Comparison of ENCODE assay signal across 12 mouse cellular contexts in the genomic region with DNA sequence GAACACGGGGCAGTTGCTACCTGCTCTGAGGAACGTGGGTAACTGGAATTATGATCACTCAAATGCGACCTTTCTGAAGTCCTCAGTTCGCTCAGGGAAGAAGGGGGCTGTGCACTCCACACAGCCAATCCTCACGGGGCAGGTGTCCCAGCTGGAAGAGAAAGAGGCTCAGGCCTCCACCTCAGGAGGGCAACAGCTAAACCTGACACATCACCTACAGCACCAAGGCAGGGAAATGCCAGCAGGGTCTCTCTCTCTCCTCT.
A peak's percentile ranks its signal among the peaks of the same experiment; 100 is the strongest.
DNase-seq lines count a peak whose midpoint lies in the region; ATAC-seq and TF ChIP-seq lines count a peak whose summit lies in the region.
"Had no signal": no experiment of that assay in that cellular context is flagged by ENCODE, and none has a peak within 500 bp of the region (broad histone marks: within the 10 kb centered on the region; RNA-seq: fewer than 3 reads in every experiment).

No protein-coding gene starts in this region.

- no peaks in the 10 kb centered on the region for H3K9me3 ChIP-seq in hindbrain, embryonic 11.5 days (ENCODE audit: control insufficient read depth, low read length)
- H3K9me3 ChIP-seq in hindbrain, embryonic 16.5 days (ENCODE audit: control insufficient read depth, low read length): no peaks in the 10 kb centered on the region
- H3K9me3 ChIP-seq in CH12.LX (replicated peaks; ENCODE audit: low read length): peaks cover 12% of the 10 kb centered on the region
- H3K9me3 ChIP-seq in limb, embryonic 13.5 days: no peaks in the 10 kb centered on the region
- H3K9me3 ChIP-seq: liver, embryonic 15.5 days had no signal

- no peak for DNase-seq in hindbrain, embryonic 11.5 days (ENCODE audit: low spot score)
- DNase-seq in A20 (ENCODE audit: low read depth, low spot score): peak; percentile 60
- DNase-seq in CH12.LX (ENCODE audit: extremely low read depth): no peak
- no peak for DNase-seq in adrenal gland, adult 18-20 months (ENCODE audit: low spot score in 2 of 2)
- no peak for DNase-seq in layer of hippocampus, adult 8-10 months (ENCODE audit: low spot score in 2 of 2)
- DNase-seq in spleen, adult 12 weeks (ENCODE audit: low spot score): no peak
- DNase-seq: thymus, postnatal 36 days had no signal

- peaks cover 15% of the 10 kb centered on the region for H3K4me1 ChIP-seq in hindbrain, embryonic 11.5 days (replicated peaks; ENCODE audit: control insufficient read depth, insufficient read depth, low read length)
- peaks cover 9% of the 10 kb centered on the region for H3K4me1 ChIP-seq in hindbrain, embryonic 16.5 days (ENCODE audit: control insufficient read depth, insufficient read depth, low read depth, low read length)
- peaks cover 20 to 37% of the 10 kb centered on the region in 2 experiments for H3K4me1 ChIP-seq in CH12.LX (ENCODE audit: control insufficient read depth in 1 of 2, insufficient read depth in 2 of 2)
- H3K4me1 ChIP-seq in limb, embryonic 13.5 days: peaks cover 66% of the 10 kb centered on the region
- H3K4me1 ChIP-seq: liver, embryonic 15.5 days had no signal

- no peaks in the 10 kb centered on the region for H3K27me3 ChIP-seq in hindbrain, embryonic 11.5 days (ENCODE audit: control insufficient read depth, insufficient read depth, low read length)
- no peaks in the 10 kb centered on the region for H3K27me3 ChIP-seq in hindbrain, embryonic 16.5 days (replicated peaks; ENCODE audit: control insufficient read depth, insufficient read depth, low read length)
- H3K27me3 ChIP-seq in CH12.LX (replicated peaks): no peaks in the 10 kb centered on the region
- no peaks in the 10 kb centered on the region for H3K27me3 ChIP-seq in limb, embryonic 13.5 days
- H3K27me3 ChIP-seq: liver, embryonic 15.5 days had no signal

- in situ Hi-C loops in CH12.LX (cut with MboI; ENCODE audit: low pct_ligation_motif_present, low pct_unique_long_range_greater_than_20kb, low sequenced_read_pairs): loop anchor here (25.0 kb wide), 1 partner anchor 378 kb away; no protein-coding TSS in a partner anchor

- dilution Hi-C loops in CH12.LX (cut with MboI; ENCODE audit: extremely low pct_ligation_motif_present, extremely low pct_unique_long_range_greater_than_20kb, low sequenced_read_pairs): no loop called here

- no peaks in the 10 kb centered on the region for H3K36me3 ChIP-seq in hindbrain, embryonic 11.5 days (ENCODE audit: control insufficient read depth, insufficient read depth, low read length)
- H3K36me3 ChIP-seq in hindbrain, embryonic 16.5 days (ENCODE audit: control insufficient read depth, insufficient read depth, low read length): no peaks in the 10 kb centered on the region
- no peaks in the 10 kb centered on the region for H3K36me3 ChIP-seq in CH12.LX (replicated peaks in 1 of 2; ENCODE audit: control insufficient read depth in 1 of 2, insufficient read depth in 1 of 2, low read length in 1 of 2)
- H3K36me3 ChIP-seq in limb, embryonic 13.5 days: no peaks in the 10 kb centered on the region
- H3K36me3 ChIP-seq: G1E; liver, embryonic 15.5 days had no signal

- H3K9ac ChIP-seq in hindbrain, embryonic 11.5 days (ENCODE audit: low read depth, low read length): no peak overlapping the region
- no peak overlapping the region for H3K9ac ChIP-seq in hindbrain, embryonic 16.5 days (ENCODE audit: low read depth, low read length)
- no peak overlapping the region for H3K9ac ChIP-seq in CH12.LX (ENCODE audit: insufficient read depth, low read depth)
- H3K9ac ChIP-seq in limb, embryonic 13.5 days: peak overlapping the region; percentile 20; the same call in 1 of the 2 replicates
- H3K9ac ChIP-seq: liver, embryonic 15.5 days had no signal

- H3K4me3 ChIP-seq in hindbrain, embryonic 11.5 days (ENCODE audit: low read depth, low read length): no peak overlapping the region
- no peak overlapping the region for H3K4me3 ChIP-seq in hindbrain, embryonic 16.5 days (ENCODE audit: low read length)
- H3K4me3 ChIP-seq in CH12.LX (replicated peaks in 1 of 3; ENCODE audit: low read depth in 2 of 3, low read length in 2 of 3, poor library complexity in 1 of 3): peak overlapping the region in 1 of 3 experiments; percentile 20
- H3K4me3 ChIP-seq in limb, embryonic 13.5 days: no peak overlapping the region
- H3K4me3 ChIP-seq: liver, embryonic 15.5 days had no signal

- H3K27ac ChIP-seq in hindbrain, embryonic 11.5 days (ENCODE audit: low read depth, low read length): peak overlapping the region; percentile 89
- no peak overlapping the region; the same call in 1 of the 2 replicates for H3K27ac ChIP-seq in hindbrain, embryonic 16.5 days (ENCODE audit: low read depth, low read length)
- peak overlapping the region; percentile 94 for H3K27ac ChIP-seq in CH12.LX (ENCODE audit: insufficient read depth, low read depth)
- H3K27ac ChIP-seq in limb, embryonic 13.5 days: peak overlapping the region; percentile 93
- H3K27ac ChIP-seq: liver, embryonic 15.5 days had no signal

- 60% methylated on average over 5 of the region's 5 CpGs for WGBS in hindbrain, embryonic 11.5 days
- WGBS in hindbrain, embryonic 16.5 days: 54% methylated on average over 5 of the region's 5 CpGs
- 51% methylated on average over 5 of the region's 5 CpGs for WGBS in limb, embryonic 13.5 days

- TF ChIP-seq CTCF in CH12.LX (conservative IDR thresholded peaks at IDR 0.05 in 1 of 2, IDR thresholded peaks at IDR 0.05 in 1 of 2; ENCODE audit: low read depth in 2 of 2, low read length in 2 of 2): no peak

- H3K4me2 ChIP-seq in hindbrain, embryonic 11.5 days (replicated peaks; ENCODE audit: low read depth, low read length): no peak overlapping the region
- no peak overlapping the region for H3K4me2 ChIP-seq in hindbrain, embryonic 16.5 days (ENCODE audit: low read length)
- H3K4me2 ChIP-seq in CH12.LX (ENCODE audit: insufficient read depth, low read depth, poor library complexity, severe bottlenecking): peak overlapping the region; percentile 32; the same call in 1 of the 2 replicates
- H3K4me2 ChIP-seq in limb, embryonic 13.5 days (replicated peaks): no peak overlapping the region
- H3K4me2 ChIP-seq: liver, embryonic 15.5 days had no signal

- no peak for ATAC-seq in hindbrain, embryonic 11.5 days (ENCODE audit: low FRiP score)
- no peak for ATAC-seq in hindbrain, embryonic 16.5 days
- no peak for ATAC-seq in limb, embryonic 13.5 days (ENCODE audit: low FRiP score, low read depth)
- ATAC-seq: activated CD4-positive, CD25-positive, alpha-beta regulatory T cell, adult 4 months had no signal

- TF ChIP-seq RAD21 in CH12.LX (IDR thresholded peaks at IDR 0.05; ENCODE audit: low read depth, low read length): no peak

- H3K79me2 ChIP-seq in CH12.LX (replicated peaks; ENCODE audit: control insufficient read depth, extremely low read depth, insufficient read depth, poor library complexity, severe bottlenecking): no peaks in the 10 kb centered on the region

- TF ChIP-seq POLR2A in CH12.LX (IDR thresholded peaks at IDR 0.05; ENCODE audit: low read depth, low read length): 0 out of 2 replicates have a peak, but pooled peaks have one; percentile 14

- no peak for TF ChIP-seq EP300 in CH12.LX (IDR thresholded peaks at IDR 0.05; ENCODE audit: low read length)

TF ChIP-seq in CH12.LX, 34 proteins besides CTCF, POLR2A, EP300 and RAD21:
- TF ChIP-seq KAT2A (IDR thresholded peaks at IDR 0.05; ENCODE audit: insufficient replicate concordance, low read length) (no peak), IRF4 (IDR thresholded peaks at IDR 0.05; ENCODE audit: low read depth, low read length) (no peak), ETS1 (conservative IDR thresholded peaks at IDR 0.05; ENCODE audit: low read depth, low read length) (no peak), ZNF384 (IDR thresholded peaks at IDR 0.05; ENCODE audit: low read depth, low read length) (no peak), USF1 (IDR thresholded peaks at IDR 0.05; ENCODE audit: low read depth, low read length) (no peak), ZMIZ1 (IDR thresholded peaks at IDR 0.05; ENCODE audit: low read depth, low read length) (no peak), MXI1 (IDR thresholded peaks at IDR 0.05; ENCODE audit: low read depth, low read length) (no peak), NELFE (IDR thresholded peaks at IDR 0.05; ENCODE audit: low read depth, low read length) (no peak), TBP (conservative IDR thresholded peaks at IDR 0.05; ENCODE audit: low read depth, low read length) (no peak), SMC3 (IDR thresholded peaks at IDR 0.05; ENCODE audit: low read depth, low read length) (no peak), TCF12 (IDR thresholded peaks at IDR 0.05; ENCODE audit: low read depth, low read length) (no peak), MYC (IDR thresholded peaks at IDR 0.05; ENCODE audit: low read depth, low read length) (no peak)
